Mouse (Mus musculus) intestine, postnatal 0 days (tissue): ENCODE data around the gene Cd55b. TPM values are rescaled to one million over a fixed set of nuclear protein-coding genes. Genes with fewer than 3 reads are reported as not detected.

Experiments
- ATAC-seq: fragments of 200-750 bp; cut with Nextera tagmentation; 2 replicates; pipeline ENCODE4 v1.8.0; 2017; ENCODE audit warnings: mild to moderate bottlenecking, moderate TSS enrichment, moderate library complexity
- H3K27ac ChIP-seq: fragments of 300-500 bp; sonication (generic); 2 replicates; pipeline ENCODE4 v1.5.1; 2014; ENCODE audit warnings: mild to moderate bottlenecking, low read depth, low read length, moderate library complexity
- H3K27me3 ChIP-seq: fragments of 300-500 bp; sonication (generic); replicated peaks from 2 replicates; pipeline ENCODE4 v1.6.1; 2014; ENCODE audit warnings: low read length, mixed read lengths; ENCODE audit not compliant: control insufficient read depth, insufficient read depth
- H3K36me3 ChIP-seq: fragments of 300-500 bp; sonication (generic); 2 replicates; pipeline ENCODE4 v1.6.1; 2014; ENCODE audit warnings: mild to moderate bottlenecking, moderate library complexity; ENCODE audit not compliant: control insufficient read depth, insufficient read depth
- H3K4me1 ChIP-seq: fragments of 300-500 bp; sonication (generic); replicated peaks from 2 replicates; pipeline ENCODE4 v1.6.1; 2014; ENCODE audit warnings: antibody characterized with exemption, low read length, mixed read lengths; ENCODE audit not compliant: control insufficient read depth, insufficient read depth
- H3K4me2 ChIP-seq: fragments of 300-500 bp; sonication (generic); replicated peaks from 2 replicates; pipeline ENCODE4 v1.6.1; 2014; ENCODE audit warnings: low read depth, mild to moderate bottlenecking, moderate library complexity
- H3K4me3 ChIP-seq: fragments of 300-500 bp; sonication (generic); 2 replicates; pipeline ENCODE4 v1.5.1; 2014; ENCODE audit warnings: low read depth, low read length
- H3K9ac ChIP-seq: fragments of 300-500 bp; sonication (generic); 2 replicates; pipeline ENCODE4 v1.6.1; 2014; ENCODE audit warnings: mild to moderate bottlenecking, low read depth, low read length
- H3K9me3 ChIP-seq: fragments of 300-500 bp; sonication (generic); 2 replicates; pipeline ENCODE4 v1.6.1; 2016; ENCODE audit warnings: mixed run types; ENCODE audit not compliant: control insufficient read depth
- CTCF ChIP-seq: sonication (generic); IDR thresholded peaks from 2 replicates; pipeline ENCODE4 v1.5.1; 2016; ENCODE audit warnings: low read depth, mild to moderate bottlenecking, control low read depth, antibody characterized with exemption, moderate library complexity
- WGBS: fragments of 180-500 bp; shearing (Covaris S2); extraction: QIAGEN DNeasy Blood & Tissue Kit; methylation state at CpG from one replicate; pipeline ENCODE4 v1.1.7; 2014; 5-methylcytosine and 5-hydroxymethylcytosine counted together
- polyA plus RNA-seq: library from polyadenylated mRNA; unstranded; fragments of >200 nt; fragmentation: Nextera tagmentation; extraction: Ambion mirVana; gene quantifications from 2 replicates; pipeline ENCODE4 v1.2.1, GENCODE M21; 2015

Gene Cd55b
- polyA plus RNA-seq, 1 experiment from 2014 or later: 0.14 TPM

GRCm38 (mm10) chr1:130377726-130378429 is 44.9 kb downstream of the Cd55b start:
- H3K36me3 ChIP-seq: no peaks in the 10 kb centered on the region
- H3K27ac ChIP-seq: no peak overlapping the region
- H3K4me2 ChIP-seq: no peak overlapping the region
- WGBS: 84% methylated on average over 14 of the region's 14 CpGs
- no peaks in the 10 kb centered on the region for H3K9me3 ChIP-seq
- TF ChIP-seq CTCF: no peak
- ATAC-seq: no peak
- no peaks in the 10 kb centered on the region for H3K27me3 ChIP-seq
- H3K9ac ChIP-seq: no peak overlapping the region
- H3K4me3 ChIP-seq: no peak overlapping the region
- H3K4me1 ChIP-seq: no peaks in the 10 kb centered on the region

- Histone ChIP-seq H3K4me2 (no peak overlapping the region), H3K4me1 (no peaks in the 10 kb centered on the region), H3K27ac (no peak overlapping the region), H3K4me3 (no peak overlapping the region), H3K36me3 (no peaks in the 10 kb centered on the region), H3K9me3 (no peaks in the 10 kb centered on the region), H3K27me3 (no peaks in the 10 kb centered on the region), H3K9ac (no peak overlapping the region)
- 34% methylated on average over 3 of the region's 3 CpGs for WGBS
- no peak for ATAC-seq
- no peak for TF ChIP-seq CTCF
Observed at GRCm38 (mm10) chr1:130374173-130374785, 48.5 kb downstream of the Cd55b start.

- Histone ChIP-seq H3K4me2 (no peak overlapping the region), H3K9ac (no peak overlapping the region), H3K27me3 (no peaks in the 10 kb centered on the region), H3K4me1 (no peaks in the 10 kb centered on the region), H3K36me3 (no peaks in the 10 kb centered on the region), H3K4me3 (no peak overlapping the region), H3K27ac (no peak overlapping the region), H3K9me3 (no peaks in the 10 kb centered on the region)
- no peak for TF ChIP-seq CTCF
- WGBS: 25% methylated on average over 2 of the region's 2 CpGs
- no peak for ATAC-seq
Observed at GRCm38 (mm10) chr1:130373398-130374083, 49.3 kb downstream of the Cd55b start.

- Histone ChIP-seq H3K4me3 (no peak overlapping the region), H3K36me3 (no peaks in the 10 kb centered on the region), H3K27me3 (no peaks in the 10 kb centered on the region), H3K9me3 (no peaks in the 10 kb centered on the region), H3K4me2 (no peak overlapping the region), H3K27ac (no peak overlapping the region), H3K9ac (no peak overlapping the region), H3K4me1 (no peaks in the 10 kb centered on the region)
- WGBS: 36% methylated on average over 7 of the region's 7 CpGs
- no peak for ATAC-seq
- peak; percentile 91 for TF ChIP-seq CTCF
Observed at GRCm38 (mm10) chr1:130371895-130372528, 50.8 kb downstream of the Cd55b start.

- no peaks in the 10 kb centered on the region for H3K36me3 ChIP-seq
- WGBS: 92% methylated on average over 5 of the region's 5 CpGs
- no peak for TF ChIP-seq CTCF
- H3K4me3 ChIP-seq: no peak overlapping the region
- no peaks in the 10 kb centered on the region for H3K4me1 ChIP-seq
- no peak for ATAC-seq
- H3K9ac ChIP-seq: no peak overlapping the region
- no peaks in the 10 kb centered on the region for H3K9me3 ChIP-seq
- no peaks in the 10 kb centered on the region for H3K27me3 ChIP-seq
- no peak overlapping the region for H3K27ac ChIP-seq
- H3K4me2 ChIP-seq: no peak overlapping the region
Observed at GRCm38 (mm10) chr1:130371291-130371690, 51.5 kb downstream of the Cd55b start.

GRCm38 (mm10) chr1:130350077-130350635 is 72.7 kb downstream of the Cd55b start:
- peak; percentile 85 for TF ChIP-seq CTCF
- H3K27ac ChIP-seq: no peak overlapping the region
- no peaks in the 10 kb centered on the region for H3K27me3 ChIP-seq
- ATAC-seq: no peak
- H3K36me3 ChIP-seq: no peaks in the 10 kb centered on the region
- H3K9me3 ChIP-seq: no peaks in the 10 kb centered on the region
- 3% methylated on average over 1 of the region's 1 CpGs for WGBS
- H3K4me2 ChIP-seq: no peak overlapping the region
- H3K4me1 ChIP-seq: no peaks in the 10 kb centered on the region
- H3K4me3 ChIP-seq: no peak overlapping the region
- no peak overlapping the region for H3K9ac ChIP-seq
